ENCODE assay signal across 21 mouse cellular contexts in genomic region chr7:87122516-87122915, GRCm38 (mm10).
"Had no signal": no experiment of that assay in that cellular context is flagged by ENCODE, and none has a peak within 500 bp of the region (broad histone marks: within the 10 kb centered on the region; RNA-seq: fewer than 3 reads in every experiment).

No protein-coding gene starts in this region.

- H3K27ac ChIP-seq: limb, embryonic 12.5 days; limb, embryonic 15.5 days; liver, embryonic 14.5 days; midbrain, embryonic 10.5 days; midbrain, embryonic 13.5 days; neural tube, embryonic 13.5 days; stomach, embryonic 15.5 days had no signal

- H3K4me3 ChIP-seq: limb, embryonic 12.5 days; limb, embryonic 15.5 days; megakaryocyte, embryonic 14.5 days; midbrain, embryonic 10.5 days; midbrain, embryonic 13.5 days; myocyte; neural tube, embryonic 13.5 days; stomach, embryonic 15.5 days had no signal

- H3K9ac ChIP-seq: limb, embryonic 12.5 days; limb, embryonic 15.5 days; liver, embryonic 14.5 days; liver, postnatal 0 days; lung, embryonic 14.5 days; midbrain, embryonic 13.5 days; neural tube, embryonic 13.5 days; stomach, embryonic 15.5 days had no signal

- H3K9me3 ChIP-seq: limb, embryonic 12.5 days; limb, embryonic 15.5 days; megakaryocyte, embryonic 14.5 days; midbrain, embryonic 10.5 days; midbrain, embryonic 13.5 days; neural tube, embryonic 13.5 days; stomach, embryonic 15.5 days had no signal

- H3K36me3 ChIP-seq: limb, embryonic 12.5 days; limb, embryonic 15.5 days; midbrain, embryonic 10.5 days; midbrain, embryonic 13.5 days; neural tube, embryonic 13.5 days; stomach, embryonic 15.5 days had no signal

- ATAC-seq: intestine, postnatal 0 days; liver, postnatal 0 days; lung, postnatal 0 days; midbrain, embryonic 13.5 days; midbrain, embryonic 16.5 days had no signal

- H3K4me1 ChIP-seq: limb, embryonic 12.5 days; limb, embryonic 15.5 days; megakaryocyte, embryonic 14.5 days; midbrain, embryonic 10.5 days; midbrain, embryonic 13.5 days; neural tube, embryonic 13.5 days; stomach, embryonic 15.5 days had no signal

- H3K27me3 ChIP-seq: limb, embryonic 12.5 days; limb, embryonic 15.5 days; megakaryocyte, embryonic 14.5 days; midbrain, embryonic 13.5 days; neural tube, embryonic 13.5 days; stomach, embryonic 15.5 days had no signal

- DNase-seq: left cerebral cortex, postnatal 4 days; liver, postnatal 0 days; lung, embryonic 14.5 days; lung, postnatal 36 days; retina, postnatal 1 day; right cerebral cortex, postnatal 25 days; spleen, adult 18-20 months; thymus, postnatal 25 days had no signal

- H3K4me2 ChIP-seq: limb, embryonic 12.5 days; limb, embryonic 15.5 days; liver, embryonic 11.5 days; lung, embryonic 14.5 days; midbrain, embryonic 13.5 days; neural tube, embryonic 13.5 days; stomach, embryonic 15.5 days had no signal
